Mouse (Mus musculus) liver, embryonic 12.5 days (tissue): ENCODE data around the gene Tob1. TPM values are rescaled to one million over a fixed set of nuclear protein-coding genes. Genes with fewer than 3 reads are reported as not detected.
A peak's percentile ranks its signal among the peaks of the same experiment; 100 is the strongest.

Source experiments
- ATAC-seq: fragments of 200-750 bp; cut with Nextera tagmentation; 2 replicates; pipeline ENCODE4 v1.8.0; 2017; ENCODE audit warnings: moderate number of reproducible peaks, mild to moderate bottlenecking, moderate library complexity
- H3K27ac ChIP-seq: fragments of 300-500 bp; sonication (generic); 2 replicates; pipeline ENCODE4 v1.5.1; 2016; ENCODE audit warnings: mild to moderate bottlenecking
- H3K27me3 ChIP-seq: fragments of 300-500 bp; sonication (generic); replicated peaks from 2 replicates; pipeline ENCODE4 v1.6.1; 2016; ENCODE audit warnings: mild to moderate bottlenecking, moderate library complexity
- H3K36me3 ChIP-seq: fragments of 300-500 bp; sonication (generic); 2 replicates; pipeline ENCODE4 v1.6.1; 2016; ENCODE audit warnings: mild to moderate bottlenecking, moderate library complexity
- H3K4me1 ChIP-seq: fragments of 300-500 bp; sonication (generic); 2 replicates; pipeline ENCODE4 v1.6.1; 2016
- H3K4me2 ChIP-seq: fragments of 300-500 bp; sonication (generic); 2 replicates; pipeline ENCODE4 v1.6.1; 2016; ENCODE audit warnings: mild to moderate bottlenecking, moderate library complexity
- H3K4me3 ChIP-seq: fragments of 300-500 bp; sonication (generic); 2 replicates; pipeline ENCODE4 v1.5.1; 2016; ENCODE audit warnings: mild to moderate bottlenecking, moderate library complexity
- H3K9ac ChIP-seq: fragments of 300-500 bp; sonication (generic); 2 replicates; pipeline ENCODE4 v1.6.1; 2016; ENCODE audit warnings: mild to moderate bottlenecking, moderate library complexity
- H3K9me3 ChIP-seq: fragments of 300-500 bp; sonication (generic); replicated peaks from 2 replicates; pipeline ENCODE4 v1.6.1; 2016; ENCODE audit warnings: mild to moderate bottlenecking, moderate library complexity
- WGBS: fragments of 180-500 bp; shearing (Covaris S2); methylation state at CpG from one replicate; pipeline ENCODE4 v1.1.7; 2016; ENCODE audit not compliant: insufficient replicate concordance; 5-methylcytosine and 5-hydroxymethylcytosine counted together
- polyA plus RNA-seq: library from polyadenylated mRNA; unstranded; fragments of >200 nt; fragmentation: Nextera tagmentation; extraction: Ambion mirVana; gene quantifications from 2 replicates; pipeline ENCODE4 v1.2.1, GENCODE M21; 2016

The Tob1 gene
- polyA plus RNA-seq: 13.6 and 13.8 TPM in 2 replicates

DNA sequence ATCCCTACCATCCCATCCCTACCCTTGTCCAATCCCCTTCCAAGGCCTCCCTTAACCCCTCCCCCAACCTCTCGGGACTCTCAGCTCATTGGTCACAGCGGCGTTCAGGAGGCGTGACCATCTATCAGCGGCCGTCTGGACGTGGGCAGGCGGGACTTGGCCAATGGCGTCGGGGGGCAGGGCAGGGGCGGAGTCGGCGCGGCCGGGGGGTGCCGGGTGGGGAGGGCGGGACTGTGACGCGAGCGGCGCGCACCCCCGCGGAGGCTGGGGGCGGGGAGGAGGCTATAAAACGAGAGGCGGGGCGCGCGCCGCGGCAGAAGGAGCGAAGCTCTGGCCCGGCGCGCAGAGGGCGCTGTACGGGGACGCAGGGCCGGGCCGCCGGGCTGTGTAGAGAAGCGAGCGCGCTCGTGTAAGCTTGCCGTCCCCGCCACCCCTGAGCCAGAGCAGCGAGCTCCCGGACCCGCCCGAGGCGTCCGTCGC, at the start of gene Tob1:
Tob1 (plus strand) TSS at position 331 of the 480 bp plus-strand sequence.
- peak within 1 kb of the TSS; percentile 95 for H3K27ac ChIP-seq
- peak within 1 kb of the TSS; percentile 99 for H3K4me2 ChIP-seq
- H3K4me1 ChIP-seq: peaks cover 32% of the 10 kb centered on the region
- peak within 1 kb of the TSS; percentile 98 for H3K9ac ChIP-seq
- WGBS: under 1% methylated on average over 51 of the region's 55 CpGs
- peak within 1 kb of the TSS; percentile 97 for H3K4me3 ChIP-seq
- peaks cover 16% of the 10 kb centered on the region for H3K36me3 ChIP-seq
- no peaks in the 10 kb centered on the region for H3K9me3 ChIP-seq
- ATAC-seq: peak; percentile 93
- peaks cover 3% of the 10 kb centered on the region; the same call in 1 of the 2 replicates for H3K27me3 ChIP-seq

DNA sequence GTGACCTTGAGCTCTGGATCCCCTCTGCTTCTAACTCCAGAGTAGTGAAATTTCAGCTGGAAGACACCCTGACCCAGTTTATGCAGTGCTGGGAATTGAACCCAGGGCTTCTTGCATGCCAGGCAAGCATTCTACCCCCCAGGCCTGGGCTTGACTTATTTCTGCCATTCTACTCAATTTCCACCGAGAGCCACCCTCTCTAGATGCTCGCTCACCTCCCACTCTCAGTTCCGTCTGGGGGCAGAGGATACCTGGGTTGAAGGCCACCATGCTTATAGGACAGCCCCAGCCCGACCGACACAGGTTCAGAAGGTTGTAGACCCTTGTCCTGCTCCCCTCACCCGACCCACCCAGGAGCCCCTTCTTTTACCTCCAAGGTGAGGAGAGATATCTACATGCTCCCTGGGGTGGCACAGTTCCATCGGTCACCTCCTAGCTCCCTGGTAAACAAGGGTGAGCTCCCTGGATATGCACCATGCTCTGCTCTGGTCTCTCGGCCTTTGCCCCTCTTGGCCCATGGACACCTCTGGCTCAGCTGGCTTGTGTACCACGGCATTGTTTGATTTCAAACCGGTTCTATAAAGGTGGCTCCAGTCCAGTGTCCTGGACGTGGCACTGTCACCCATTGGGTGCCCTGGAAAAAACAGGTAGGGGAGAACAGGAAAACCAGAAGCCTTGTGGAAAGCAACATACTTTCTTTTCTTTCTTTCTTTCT, 49.2 kb upstream of the Tob1 start:
- 61% methylated on average over 11 of the region's 11 CpGs for WGBS
- Histone ChIP-seq H3K4me1 (peaks cover 14% of the 10 kb centered on the region), H3K9ac (no peak overlapping the region), H3K27me3 (peaks cover 46% of the 10 kb centered on the region), H3K4me3 (no peak overlapping the region), H3K4me2 (no peak overlapping the region), H3K36me3 (no peaks in the 10 kb centered on the region), H3K27ac (no peak overlapping the region), H3K9me3 (no peaks in the 10 kb centered on the region)
- ATAC-seq: no peak

DNA sequence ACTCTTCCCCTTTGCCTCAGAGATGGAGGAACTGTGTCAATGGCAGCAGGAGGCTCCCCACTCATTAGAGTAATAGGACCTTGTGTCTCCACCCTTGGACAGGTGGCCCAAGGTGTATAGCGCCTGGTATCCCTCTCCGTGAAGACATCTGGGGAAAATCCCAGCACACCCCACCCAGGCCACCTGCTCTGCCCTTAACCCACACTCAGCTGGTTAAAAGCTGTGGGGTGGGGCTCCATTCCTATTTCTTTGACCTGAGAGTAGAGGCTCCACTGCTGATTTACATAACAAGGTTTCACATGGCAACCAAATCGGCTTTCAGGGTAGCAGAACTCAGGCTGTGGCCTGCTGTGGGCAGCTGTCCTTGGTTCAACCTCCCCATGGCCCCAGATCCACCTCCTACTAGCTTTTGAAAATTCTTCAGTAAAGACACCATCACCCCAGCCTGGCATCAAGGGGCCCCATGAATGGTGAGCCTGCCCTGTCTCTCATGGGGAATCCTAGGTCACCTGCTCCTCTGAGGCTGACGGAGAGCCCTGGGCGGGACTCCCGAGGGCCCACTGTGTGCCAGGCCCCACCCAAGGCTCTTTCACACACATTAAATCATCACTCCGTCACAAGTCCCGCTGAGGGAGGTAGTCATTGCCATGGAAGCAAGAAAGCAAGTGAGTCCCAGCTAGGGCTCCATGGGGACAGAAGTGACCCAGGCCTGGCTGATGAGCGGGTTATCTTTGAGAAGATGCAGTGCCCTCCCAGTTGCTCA, 48.1 kb upstream of the Tob1 start:
- no peaks in the 10 kb centered on the region for H3K9me3 ChIP-seq
- 78% methylated on average over 9 of the region's 9 CpGs for WGBS
- H3K36me3 ChIP-seq: no peaks in the 10 kb centered on the region
- H3K9ac ChIP-seq: no peak overlapping the region
- no peak for ATAC-seq
- H3K27ac ChIP-seq: no peak overlapping the region
- H3K4me1 ChIP-seq: peaks cover 14% of the 10 kb centered on the region
- peaks cover 41% of the 10 kb centered on the region for H3K27me3 ChIP-seq
- no peak overlapping the region for H3K4me3 ChIP-seq
- no peak overlapping the region for H3K4me2 ChIP-seq

DNA sequence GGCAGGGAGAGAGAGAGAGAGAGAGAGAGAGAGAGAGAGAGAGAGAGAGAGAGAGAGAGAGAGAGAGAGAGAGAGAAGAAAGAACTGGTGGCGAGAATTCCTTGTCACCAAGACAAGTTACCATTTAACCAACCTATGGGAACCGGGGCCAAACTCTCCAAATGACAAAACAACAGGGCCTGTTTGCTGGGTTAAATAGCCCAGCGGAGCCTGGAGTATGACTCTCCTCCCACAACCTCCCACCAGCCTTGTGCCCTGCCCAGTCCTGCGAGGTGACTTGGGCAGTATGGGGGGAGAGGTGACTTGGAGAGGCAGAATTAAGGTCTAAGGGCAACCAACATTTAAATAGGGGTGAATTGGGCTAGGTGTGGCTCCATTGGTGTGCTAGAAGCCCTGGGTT, 45.5 kb upstream of the Tob1 start:
- no peak overlapping the region for H3K9ac ChIP-seq
- WGBS: 61% methylated on average over 4 of the region's 4 CpGs
- peaks cover 11% of the 10 kb centered on the region for H3K4me1 ChIP-seq
- H3K27ac ChIP-seq: no peak overlapping the region
- ATAC-seq: no peak
- peaks cover 22% of the 10 kb centered on the region for H3K27me3 ChIP-seq
- H3K4me2 ChIP-seq: no peak overlapping the region
- no peak overlapping the region for H3K4me3 ChIP-seq
- no peaks in the 10 kb centered on the region for H3K9me3 ChIP-seq
- H3K36me3 ChIP-seq: no peaks in the 10 kb centered on the region

DNA sequence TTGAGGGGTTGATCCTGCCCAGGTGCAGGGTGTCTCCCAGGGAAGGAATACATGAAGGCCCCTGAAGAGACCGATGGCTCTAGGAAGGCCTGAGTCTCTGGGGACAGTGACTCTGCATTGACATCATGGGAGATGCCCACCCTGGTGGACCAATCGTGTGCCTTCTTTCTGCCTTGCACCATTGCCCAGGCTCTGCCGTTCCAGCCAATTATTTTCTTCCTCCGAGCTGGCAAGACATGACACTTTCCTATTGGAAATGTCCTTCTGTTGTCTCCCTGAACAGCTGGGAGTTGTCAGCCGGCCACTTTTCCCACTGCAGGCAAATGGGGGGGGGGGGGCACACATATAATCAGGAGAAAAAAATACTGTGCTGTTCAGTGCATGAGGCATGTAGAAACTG, 43.0 kb upstream of the Tob1 start:
- no peaks in the 10 kb centered on the region for H3K36me3 ChIP-seq
- H3K9me3 ChIP-seq: no peaks in the 10 kb centered on the region
- no peak overlapping the region for H3K9ac ChIP-seq
- WGBS: 58% methylated on average over 5 of the region's 5 CpGs
- H3K27me3 ChIP-seq: peaks cover 26% of the 10 kb centered on the region
- no peak for ATAC-seq
- H3K4me1 ChIP-seq: peaks cover 12% of the 10 kb centered on the region
- no peak overlapping the region for H3K27ac ChIP-seq
- H3K4me3 ChIP-seq: no peak overlapping the region
- no peak overlapping the region for H3K4me2 ChIP-seq

DNA sequence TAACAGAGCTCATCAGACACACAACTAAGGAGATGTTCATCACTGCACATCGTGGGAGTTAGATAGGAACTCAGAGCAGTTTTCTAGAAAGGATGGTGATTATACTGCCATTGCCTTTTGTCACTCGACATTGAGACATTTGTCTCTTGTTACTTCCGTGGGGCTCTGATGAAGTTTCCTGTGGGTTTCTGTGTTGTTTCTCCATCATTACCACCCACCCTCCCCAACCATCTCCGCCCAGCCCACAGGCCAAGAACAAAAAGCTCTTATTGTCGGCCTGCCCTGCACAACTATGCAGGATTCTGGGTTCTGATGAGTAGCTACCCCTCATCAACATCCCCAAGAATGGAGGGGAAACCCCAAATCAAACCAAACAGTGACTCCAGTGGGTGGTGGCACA, 41.7 kb upstream of the Tob1 start:
- 50% methylated on average over 5 of the region's 5 CpGs for WGBS
- Histone ChIP-seq H3K9me3 (no peaks in the 10 kb centered on the region), H3K36me3 (no peaks in the 10 kb centered on the region), H3K27me3 (peaks cover 26% of the 10 kb centered on the region), H3K27ac (no peak overlapping the region), H3K9ac (no peak overlapping the region), H3K4me2 (no peak overlapping the region), H3K4me3 (no peak overlapping the region), H3K4me1 (peaks cover 24% of the 10 kb centered on the region)
- ATAC-seq: no peak

DNA sequence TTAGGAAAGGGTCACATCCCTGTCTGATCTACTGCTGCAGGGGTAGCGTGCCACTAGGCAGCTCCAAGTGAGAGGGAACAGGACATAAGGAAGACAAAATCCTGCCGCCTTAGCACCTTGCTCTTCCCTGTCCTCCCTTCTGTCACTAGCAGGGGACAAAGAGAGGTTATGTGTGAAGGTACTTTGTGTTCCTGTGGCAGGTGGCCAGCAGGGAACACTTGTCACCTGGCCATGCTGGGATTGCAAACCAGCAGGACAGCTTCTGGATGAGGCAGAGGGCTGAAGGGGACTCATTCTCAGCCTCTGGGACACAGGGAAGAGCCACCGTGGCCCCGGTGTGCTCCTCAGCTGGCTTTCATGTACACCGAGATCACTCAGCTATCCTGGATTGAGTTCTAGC, 39.6 kb upstream of the Tob1 start:
- ATAC-seq: no peak
- H3K4me3 ChIP-seq: no peak overlapping the region
- peaks cover 36% of the 10 kb centered on the region for H3K4me1 ChIP-seq
- H3K4me2 ChIP-seq: no peak overlapping the region
- no peaks in the 10 kb centered on the region for H3K9me3 ChIP-seq
- no peaks in the 10 kb centered on the region for H3K36me3 ChIP-seq
- 51% methylated on average over 5 of the region's 5 CpGs for WGBS
- no peak overlapping the region for H3K27ac ChIP-seq
- H3K9ac ChIP-seq: no peak overlapping the region
- peaks cover 21% of the 10 kb centered on the region for H3K27me3 ChIP-seq

DNA sequence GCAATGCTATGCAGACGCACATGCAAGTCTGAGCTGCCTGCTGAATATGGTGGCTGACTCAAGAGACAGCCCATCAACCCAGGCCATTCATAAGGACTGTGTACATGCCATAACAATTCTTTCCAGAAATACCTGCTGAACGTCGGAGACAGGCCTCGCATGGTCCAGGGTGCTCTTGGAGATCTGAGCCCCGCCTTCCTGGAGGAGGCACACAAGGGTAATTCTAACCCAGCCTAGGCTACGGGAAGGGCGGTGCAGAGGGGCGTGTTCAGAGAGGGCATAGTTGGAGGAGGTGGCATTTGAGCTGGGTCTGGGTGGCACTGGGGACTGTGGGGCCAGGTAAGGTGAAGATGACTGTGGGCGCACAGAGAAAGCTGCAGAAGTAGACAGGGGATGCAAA, 39.1 kb upstream of the Tob1 start:
- Histone ChIP-seq H3K9me3 (no peaks in the 10 kb centered on the region), H3K36me3 (no peaks in the 10 kb centered on the region), H3K27me3 (peaks cover 16% of the 10 kb centered on the region), H3K9ac (no peak overlapping the region), H3K4me1 (peaks cover 36% of the 10 kb centered on the region), H3K4me2 (no peak overlapping the region), H3K4me3 (no peak overlapping the region), H3K27ac (no peak overlapping the region)
- WGBS: 62% methylated on average over 9 of the region's 9 CpGs
- ATAC-seq: no peak; the same call in 1 of the 2 replicates

DNA sequence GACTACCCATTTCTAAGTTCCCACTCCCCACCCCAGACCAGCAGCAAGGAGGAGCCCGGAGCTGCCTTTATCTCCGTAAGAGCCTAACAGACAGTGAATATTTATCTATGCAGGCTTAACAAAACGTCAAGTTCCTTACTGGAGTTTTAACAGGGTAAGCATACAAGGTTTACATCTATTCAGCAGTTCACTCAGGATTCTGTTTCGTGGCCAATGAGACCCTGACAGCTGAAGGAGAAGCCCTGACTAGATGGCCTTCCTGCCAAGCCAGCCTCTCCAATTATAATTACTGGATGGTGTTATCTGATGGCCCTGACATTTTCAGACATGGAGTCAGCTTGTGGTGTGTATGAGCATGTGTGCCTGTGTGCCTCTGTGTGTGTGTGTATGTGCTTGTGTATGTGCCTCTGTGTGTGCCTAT, 37.5 kb upstream of the Tob1 start:
- Histone ChIP-seq H3K9me3 (no peaks in the 10 kb centered on the region), H3K9ac (no peak overlapping the region), H3K36me3 (no peaks in the 10 kb centered on the region), H3K4me2 (no peak overlapping the region), H3K27me3 (peaks cover 26% of the 10 kb centered on the region), H3K27ac (peak overlapping the region; percentile 28; the same call in 1 of the 2 replicates), H3K4me1 (peaks cover 36% of the 10 kb centered on the region), H3K4me3 (no peak overlapping the region)
- ATAC-seq: peak; percentile 62; the same call in 1 of the 2 replicates
- WGBS: 13% methylated on average over 4 of the region's 4 CpGs

DNA sequence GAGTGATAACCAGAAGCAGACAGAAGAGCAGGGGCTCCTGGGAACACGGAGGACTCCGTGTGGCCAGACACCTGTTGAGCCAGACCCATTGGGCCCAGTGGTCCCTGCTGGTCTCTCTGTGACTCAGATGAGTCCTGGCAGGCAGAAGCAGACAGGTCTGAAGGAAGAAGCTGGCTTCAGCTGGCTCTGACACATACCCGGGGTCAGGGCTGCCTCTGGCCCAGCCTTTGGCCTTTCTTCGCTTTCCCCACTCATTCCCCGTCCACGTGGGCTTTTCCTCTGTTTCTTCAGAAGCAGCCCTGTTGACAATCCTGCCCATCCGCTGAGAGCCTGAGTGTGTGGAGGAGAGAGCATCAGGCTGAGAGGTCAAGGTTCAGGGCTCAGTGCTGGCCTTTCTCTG, 36.0 kb upstream of the Tob1 start:
- Histone ChIP-seq H3K36me3 (no peaks in the 10 kb centered on the region), H3K4me3 (no peak overlapping the region), H3K9me3 (no peaks in the 10 kb centered on the region), H3K9ac (no peak overlapping the region), H3K4me2 (no peak overlapping the region), H3K4me1 (peaks cover 40% of the 10 kb centered on the region), H3K27ac (no peak overlapping the region), H3K27me3 (peaks cover 22% of the 10 kb centered on the region)
- 56% methylated on average over 7 of the region's 7 CpGs for WGBS
- ATAC-seq: no peak

DNA sequence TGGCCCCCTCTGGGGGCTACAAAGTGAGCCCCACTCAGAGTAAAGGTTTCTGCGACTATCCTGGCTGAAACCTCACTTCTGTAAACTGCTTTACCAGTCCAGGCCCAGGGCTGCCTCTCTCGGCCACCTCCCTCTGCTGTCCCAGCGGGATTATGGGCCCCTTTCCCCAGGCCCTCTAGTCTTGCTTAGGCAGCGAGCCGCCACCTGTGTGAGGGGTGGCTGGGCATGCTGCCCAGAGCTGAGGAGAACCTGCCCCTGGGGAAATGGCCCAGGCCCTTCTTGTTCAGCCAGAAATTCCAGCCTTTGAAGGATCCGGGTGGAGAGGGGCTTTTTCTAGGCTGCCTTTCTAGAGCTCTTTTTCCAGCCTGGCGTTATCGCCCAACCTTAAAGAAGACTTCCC, 35.6 kb upstream of the Tob1 start:
- 68% methylated on average over 8 of the region's 8 CpGs for WGBS
- Histone ChIP-seq H3K4me2 (no peak overlapping the region), H3K9me3 (no peaks in the 10 kb centered on the region), H3K27me3 (peaks cover 22% of the 10 kb centered on the region), H3K4me1 (peaks cover 44% of the 10 kb centered on the region), H3K4me3 (no peak overlapping the region), H3K9ac (no peak overlapping the region), H3K27ac (no peak overlapping the region), H3K36me3 (no peaks in the 10 kb centered on the region)
- no peak for ATAC-seq

DNA sequence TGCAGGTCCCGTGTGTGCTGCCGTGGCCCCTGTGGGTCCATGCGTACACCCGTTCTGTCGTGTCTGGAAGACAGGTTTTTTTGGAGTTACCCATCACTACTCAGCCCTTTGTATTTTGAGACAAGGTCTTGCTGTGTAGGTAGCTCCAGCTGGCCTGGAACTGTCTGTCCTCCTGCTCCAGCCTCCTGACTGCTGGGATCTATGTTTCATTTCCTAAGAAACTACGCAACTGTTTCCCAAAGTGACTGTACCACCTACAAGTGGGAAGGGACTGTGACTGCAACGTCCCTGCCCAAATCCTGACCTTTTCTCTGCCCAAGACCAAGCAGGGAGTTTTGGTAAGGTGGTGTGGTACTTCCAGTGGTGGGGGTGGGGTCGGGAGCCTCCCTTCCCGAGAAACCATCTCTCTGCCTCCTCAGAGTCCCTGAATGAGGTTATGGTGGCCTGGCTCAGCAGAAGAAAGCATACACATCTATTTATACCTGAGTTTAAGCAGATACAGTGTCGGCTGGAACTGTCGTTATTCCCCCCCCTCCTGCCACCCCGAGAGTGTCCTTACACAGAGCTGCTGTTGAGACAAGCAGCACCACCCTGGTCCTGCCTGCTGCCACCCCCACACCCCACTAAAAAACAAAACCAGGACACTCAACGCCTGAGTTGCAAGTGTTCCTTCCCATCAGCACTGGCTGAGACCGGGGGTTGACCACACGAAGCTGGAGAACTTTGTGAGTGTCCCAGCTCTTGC, 33.2 kb upstream of the Tob1 start:
- Histone ChIP-seq H3K9ac (no peak overlapping the region), H3K9me3 (no peaks in the 10 kb centered on the region)

More for the DNA sequence above, 33.2 kb upstream of the Tob1 start:
- no peak overlapping the region for H3K4me3 ChIP-seq
- H3K27ac ChIP-seq: no peak overlapping the region
- H3K4me1 ChIP-seq: peaks cover 35% of the 10 kb centered on the region
- WGBS: 66% methylated on average over 15 of the region's 15 CpGs
- H3K27me3 ChIP-seq: peaks cover 12% of the 10 kb centered on the region
- H3K4me2 ChIP-seq: no peak overlapping the region
- no peaks in the 10 kb centered on the region for H3K36me3 ChIP-seq
- ATAC-seq: no peak
